Mouse (Mus musculus) frontal cortex, postnatal 10 days (tissue): ENCODE measurements around the gene Cyp8b1.

Source experiments
- DNase-seq, 2 experiments: peaks; one replicate each; pipeline ENCODE4 v3.0.0; 2022; ENCODE audit warnings: low spot score in 2 of 2, mixed read lengths in 1 of 2

Cyp8b1 gene

DNA sequence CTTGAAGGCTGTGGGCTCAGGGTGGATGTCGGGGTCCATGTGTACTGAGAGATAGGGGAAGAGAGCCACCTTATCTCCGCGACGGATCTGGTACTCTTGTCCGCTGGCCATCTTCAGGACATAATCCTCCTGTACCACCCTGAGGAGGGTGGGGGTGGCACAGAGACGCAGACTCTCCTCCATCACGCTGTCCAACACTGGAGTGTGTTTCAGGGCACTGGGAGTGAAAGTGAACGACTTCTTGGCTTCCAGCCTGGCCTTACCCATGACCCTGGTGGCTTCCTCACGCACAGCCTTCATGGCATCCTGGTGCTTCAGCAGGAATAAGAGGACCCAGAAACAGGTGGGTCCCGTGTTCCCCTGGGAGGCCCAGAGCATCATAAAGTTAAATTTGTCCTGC lies 1.0 kb downstream of the Cyp8b1 start:
- no peak for DNase-seq

DNA sequence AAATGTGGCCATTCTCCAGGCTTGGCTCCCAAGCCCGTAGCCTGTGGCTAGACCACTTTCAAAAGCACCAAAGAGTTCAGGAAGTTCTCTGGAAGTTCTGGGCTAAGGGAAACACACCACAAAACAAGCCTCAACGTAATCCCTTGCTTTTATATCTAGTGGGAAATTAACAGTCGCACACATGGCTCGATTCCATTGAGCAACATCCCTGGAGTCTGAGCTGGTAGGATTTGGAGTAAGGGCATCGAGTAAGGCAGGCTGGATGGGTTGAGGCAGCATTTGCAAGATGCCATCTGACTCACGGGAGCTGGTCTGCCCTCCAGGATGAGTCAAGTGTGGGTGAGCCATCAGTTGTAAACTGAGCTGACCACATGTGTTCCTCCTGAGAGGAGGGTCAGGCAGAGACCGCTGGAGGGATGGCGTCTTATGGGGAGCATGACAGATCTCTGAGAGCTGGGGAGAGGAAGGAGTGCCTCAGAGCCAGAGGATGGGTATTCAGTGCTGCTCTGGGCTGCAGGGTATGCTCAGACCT lies 1.8 kb downstream of the Cyp8b1 start:
- DNase-seq, result no peak

DNA sequence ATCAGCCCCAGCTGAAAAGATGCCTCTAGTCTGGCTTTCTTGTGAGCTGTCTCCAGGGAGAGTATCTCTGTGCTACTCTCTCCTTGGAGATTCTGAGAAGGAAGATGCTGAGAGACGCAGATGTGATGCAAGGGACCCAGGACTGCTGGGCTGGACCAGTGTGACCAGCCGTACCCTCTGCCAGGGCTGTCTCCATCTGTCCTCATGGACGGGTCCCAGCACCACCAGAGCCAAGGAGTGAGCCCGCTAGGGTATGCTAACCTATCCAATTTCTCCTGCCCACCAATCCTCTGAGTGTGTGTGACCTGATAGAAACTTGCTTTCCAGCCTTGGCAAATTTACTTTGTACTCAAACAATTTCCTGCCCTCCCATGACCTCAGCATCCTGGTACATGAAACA lies 3.3 kb downstream of the Cyp8b1 start:
- DNase-seq, result no peak

DNA sequence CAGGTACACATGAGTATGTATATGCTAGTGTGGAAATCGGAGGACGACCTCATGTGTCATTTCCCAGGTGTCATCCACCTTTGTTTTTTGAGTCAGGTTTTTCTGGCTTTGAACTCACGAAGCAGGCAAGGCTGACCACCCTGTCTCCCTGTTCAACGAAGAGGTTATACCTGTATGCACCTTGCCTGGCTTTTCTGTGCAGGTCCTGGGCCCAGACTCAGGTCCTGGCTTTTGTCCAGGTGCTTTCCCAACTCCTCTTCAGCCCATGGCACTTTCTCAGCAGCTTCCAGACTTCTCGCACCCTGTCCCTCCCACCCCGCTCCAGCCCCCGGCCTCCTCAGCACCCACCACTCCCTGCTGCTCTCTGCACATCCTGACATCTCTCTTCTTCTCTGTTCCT lies 4.9 kb downstream of the Cyp8b1 start:
- DNase-seq, result no peak

DNA sequence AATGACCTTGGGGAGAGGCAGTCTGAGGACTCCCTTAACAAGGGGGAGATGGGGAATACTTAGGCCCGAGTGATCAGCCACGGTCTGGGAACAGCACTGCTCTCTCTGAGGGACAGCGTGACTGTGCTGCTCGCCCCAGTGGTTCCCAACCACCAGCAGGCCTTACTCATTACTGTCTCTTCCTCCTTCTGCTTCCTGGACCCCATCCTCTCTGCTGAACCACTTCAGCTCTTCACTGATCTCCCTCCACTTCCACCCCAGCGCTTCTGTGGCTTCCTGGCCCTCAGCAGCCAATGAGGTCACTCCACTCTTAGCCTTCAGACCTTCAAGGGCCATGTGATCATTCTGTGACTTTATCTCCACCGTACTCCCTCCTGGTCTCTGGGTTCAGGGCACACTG lies 6.5 kb downstream of the Cyp8b1 start:
- DNase-seq, result no peak

DNA sequence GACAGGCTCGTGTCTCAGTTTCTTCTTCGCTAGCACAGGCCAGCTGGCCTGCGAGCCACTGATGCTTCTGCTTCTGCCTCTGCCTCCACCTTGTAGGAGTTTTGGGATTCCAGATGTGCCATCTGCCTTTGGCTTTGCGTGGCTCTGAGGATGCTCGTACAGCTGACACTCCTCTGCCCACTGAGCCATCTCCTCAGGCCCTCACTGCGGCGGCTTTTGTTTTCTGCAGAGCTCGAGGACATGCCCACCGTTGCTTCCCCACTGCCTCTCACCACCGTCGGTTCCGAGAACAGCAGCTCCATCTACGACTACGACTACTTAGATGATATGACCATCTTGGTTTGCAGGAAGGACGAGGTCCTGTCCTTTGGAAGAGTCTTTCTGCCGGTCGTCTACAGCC lies 7.8 kb downstream of the Cyp8b1 start:
- DNase-seq, result no peak

DNA sequence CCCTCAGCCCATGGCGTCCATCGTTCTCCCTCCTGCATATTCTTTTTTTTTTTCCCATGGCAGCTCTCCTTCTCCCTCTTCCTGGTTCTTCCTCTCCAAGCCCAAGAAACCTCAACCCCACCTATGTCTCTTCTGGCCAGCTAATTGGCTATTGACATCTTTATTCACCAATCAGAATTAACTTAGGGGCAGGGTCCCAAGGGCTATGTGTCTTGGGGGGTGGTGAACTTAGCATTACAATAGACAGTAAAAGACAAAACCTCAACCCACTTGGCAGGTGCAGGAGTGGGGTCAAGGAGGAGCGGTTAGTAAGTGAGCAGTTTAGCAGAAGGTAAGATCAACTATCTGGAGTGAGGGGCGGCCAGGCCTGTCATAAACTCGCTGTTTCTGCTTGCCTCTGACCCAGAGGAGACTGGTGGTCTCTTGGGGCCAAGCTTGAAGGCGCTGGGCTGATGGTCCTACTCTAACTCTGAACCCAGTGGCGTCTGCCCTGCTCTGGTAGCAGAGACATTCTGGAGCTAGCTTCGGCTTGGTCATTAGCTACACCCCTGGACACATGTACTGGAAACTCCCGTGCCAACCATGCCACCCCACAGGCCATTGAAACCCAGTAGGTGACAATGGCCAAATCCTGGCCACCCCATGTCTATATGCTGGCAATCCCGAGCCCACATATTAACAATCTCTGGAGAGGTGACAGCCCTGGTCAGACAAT lies 8.6 kb downstream of the Cyp8b1 start:
- no peak for DNase-seq

DNA sequence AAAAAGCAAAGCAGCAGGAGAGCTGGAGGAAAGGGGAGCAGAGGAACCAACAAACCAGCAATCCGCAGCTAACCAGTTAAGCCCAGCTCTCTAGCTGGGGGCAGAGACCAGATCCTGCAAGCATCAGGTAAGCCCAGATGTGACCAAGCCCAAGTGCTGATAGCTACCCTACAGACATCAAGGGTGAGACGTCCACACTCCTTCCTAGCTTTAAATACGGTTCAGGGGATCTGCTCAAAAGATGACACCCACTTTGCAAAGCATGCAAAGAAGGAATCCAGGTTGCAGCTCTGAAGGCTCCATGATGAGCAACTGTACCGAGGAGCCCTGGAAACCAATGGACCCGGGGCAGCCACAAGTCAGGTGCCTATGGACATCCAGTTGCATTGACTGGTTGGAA lies 9.6 kb downstream of the Cyp8b1 start:
- DNase-seq, result no peak

DNA sequence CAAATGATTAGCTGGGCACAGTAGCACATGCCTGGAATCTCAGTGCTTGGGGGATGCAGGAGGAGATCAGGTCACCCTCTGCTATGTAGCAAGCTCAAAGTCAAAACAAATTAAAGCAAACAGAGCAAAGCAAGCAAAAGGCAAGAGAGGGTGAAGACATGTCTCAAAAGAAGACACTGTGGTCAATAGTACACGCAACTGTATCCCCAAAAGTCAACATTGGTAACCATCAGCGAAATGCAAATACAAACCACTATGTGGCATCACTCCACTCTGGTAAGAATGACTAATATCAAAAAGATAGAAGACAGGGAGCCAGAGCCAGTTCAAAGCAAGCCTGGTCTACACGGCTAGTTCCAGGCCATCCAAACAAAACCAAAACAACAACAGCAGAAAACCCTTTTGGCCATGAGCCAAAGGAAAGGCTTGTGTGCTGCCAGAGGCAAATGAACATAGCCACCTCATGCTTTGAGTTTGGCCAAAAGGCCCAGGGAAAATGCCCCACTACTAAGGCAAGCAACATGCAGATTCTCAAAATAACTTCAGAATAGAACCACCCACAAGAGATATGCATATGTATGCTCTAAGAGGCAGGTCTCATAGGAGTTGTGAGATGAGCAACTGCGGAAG lies 10.4 kb downstream of the Cyp8b1 start:
- DNase-seq, result no peak

DNA sequence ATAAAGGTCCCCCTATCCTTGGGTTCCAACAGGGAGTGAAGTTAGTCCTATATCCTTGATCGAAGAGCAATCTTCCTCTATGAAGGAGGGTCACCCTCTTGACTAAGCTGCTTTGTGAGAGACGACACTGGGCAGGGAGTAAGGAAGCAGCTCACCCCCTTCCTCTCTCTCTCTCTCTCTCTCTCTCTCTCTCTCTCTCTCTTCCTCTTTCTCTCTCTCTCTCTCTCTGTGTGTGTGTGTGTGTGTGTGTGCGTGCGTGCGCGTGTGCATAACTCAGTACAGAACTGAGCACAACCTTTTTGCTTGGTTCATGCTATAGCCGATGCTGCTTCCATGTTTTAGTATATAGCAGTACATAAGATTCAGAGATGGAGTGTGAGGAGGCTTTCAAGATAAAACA lies 11.2 kb downstream of the Cyp8b1 start:
- DNase-seq, result no peak

DNA sequence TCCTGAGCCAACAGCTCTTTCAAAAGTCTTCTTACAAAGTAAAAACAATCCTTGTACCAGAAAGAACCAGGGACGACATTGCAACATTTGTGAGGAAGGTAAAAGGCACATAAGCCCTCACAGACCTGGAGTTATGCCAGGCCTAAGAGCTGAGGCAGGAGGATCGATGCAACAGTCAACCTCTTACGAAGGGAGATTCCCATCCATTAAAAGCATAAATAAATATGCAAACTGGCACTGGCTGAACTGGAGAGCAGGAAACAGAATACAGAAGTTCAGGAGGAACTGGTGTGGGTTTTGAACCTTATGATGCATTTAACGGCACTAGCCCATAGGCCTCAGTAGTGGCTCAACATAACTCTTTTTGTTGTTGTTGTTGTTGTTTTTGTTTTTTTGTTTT lies 11.8 kb downstream of the Cyp8b1 start:
- no peak for DNase-seq

DNA sequence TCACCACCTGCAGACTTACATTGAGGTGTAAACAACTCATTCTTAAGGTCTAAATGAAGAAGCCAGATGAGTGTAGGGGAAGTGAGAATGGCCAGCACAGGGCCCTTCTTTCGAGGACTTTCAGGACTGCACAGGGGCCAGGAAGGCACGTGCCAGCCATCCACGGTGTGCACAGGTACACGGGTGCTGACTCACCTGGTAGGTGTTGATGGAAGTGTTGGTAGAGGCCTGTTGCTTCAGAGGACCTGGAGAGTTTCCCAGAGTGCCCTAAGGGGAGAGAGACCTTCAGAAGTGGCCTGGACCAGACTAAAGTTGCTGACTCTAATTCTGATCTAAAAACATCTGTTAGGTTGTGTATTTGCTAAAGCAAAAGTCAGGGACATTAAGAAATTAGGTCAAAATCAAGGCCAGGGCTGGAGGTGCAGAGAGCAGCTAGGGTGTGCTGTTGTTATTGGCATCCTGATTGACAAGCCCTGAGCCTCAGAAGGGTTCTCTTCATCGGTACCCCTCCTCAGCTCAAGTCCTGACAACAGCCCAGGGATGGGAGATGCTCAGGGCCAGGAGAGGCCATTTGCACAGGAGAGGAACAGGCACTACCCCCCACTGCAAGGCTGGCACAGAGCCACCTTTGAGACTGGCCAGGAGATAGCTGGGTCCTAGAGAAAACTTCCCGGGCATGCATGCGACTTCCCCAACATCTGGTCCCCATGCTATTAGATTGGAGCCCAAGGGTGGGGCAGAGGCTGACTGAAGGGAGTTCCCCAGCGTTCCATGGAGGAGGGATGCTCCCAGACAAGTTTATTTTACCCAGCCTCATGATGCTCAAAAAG lies 12.4 kb downstream of the Cyp8b1 start:
- no peak for DNase-seq

DNA sequence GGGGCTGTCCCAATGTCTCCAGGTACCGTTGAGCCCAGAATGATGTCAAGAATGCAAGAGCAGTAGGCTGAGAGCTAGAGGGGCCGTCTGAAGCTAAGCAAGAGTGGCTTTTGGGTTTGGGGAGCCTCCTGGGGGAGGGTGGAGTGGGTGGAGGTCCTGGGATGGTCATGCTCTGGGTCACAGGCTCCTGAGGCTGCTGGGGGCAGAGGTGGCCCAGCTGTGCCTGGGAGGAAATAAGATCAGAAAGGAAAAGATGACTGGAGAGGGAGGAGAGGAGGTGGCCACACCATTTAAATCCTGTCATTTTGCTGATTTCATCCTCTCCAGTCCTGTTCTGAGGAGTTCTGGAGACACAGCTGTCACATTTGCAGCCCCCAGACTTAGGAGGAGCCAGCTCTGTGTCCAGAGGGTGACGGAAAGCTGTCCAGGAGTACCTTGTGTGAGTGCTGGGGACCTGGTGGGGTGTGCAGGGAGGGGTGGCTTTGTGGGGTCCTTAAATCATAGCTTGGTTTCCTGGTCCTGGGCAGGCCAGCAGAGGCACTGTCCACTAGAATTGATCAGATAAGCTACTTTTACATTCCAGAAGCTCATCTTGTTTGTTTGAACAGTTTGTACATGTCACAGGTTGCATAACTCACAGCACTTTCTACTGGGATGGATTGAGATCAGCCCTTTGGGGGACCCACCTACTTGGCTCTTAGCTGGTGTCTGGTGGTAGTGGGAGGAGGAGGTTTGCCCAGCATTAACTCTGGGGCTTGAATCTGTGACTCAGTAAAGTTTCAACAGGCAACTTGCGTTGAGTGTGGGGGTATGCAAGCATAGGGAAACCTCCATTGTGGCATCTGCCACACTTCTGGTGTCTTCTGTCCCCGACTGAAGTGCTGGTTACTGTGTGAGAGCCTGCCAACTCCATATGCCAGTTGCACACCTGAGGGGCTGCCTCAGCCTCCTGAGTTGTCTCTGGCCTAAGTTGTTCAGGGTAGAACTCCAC lies 14.1 kb downstream of the Cyp8b1 start:
- no peak for DNase-seq

DNA sequence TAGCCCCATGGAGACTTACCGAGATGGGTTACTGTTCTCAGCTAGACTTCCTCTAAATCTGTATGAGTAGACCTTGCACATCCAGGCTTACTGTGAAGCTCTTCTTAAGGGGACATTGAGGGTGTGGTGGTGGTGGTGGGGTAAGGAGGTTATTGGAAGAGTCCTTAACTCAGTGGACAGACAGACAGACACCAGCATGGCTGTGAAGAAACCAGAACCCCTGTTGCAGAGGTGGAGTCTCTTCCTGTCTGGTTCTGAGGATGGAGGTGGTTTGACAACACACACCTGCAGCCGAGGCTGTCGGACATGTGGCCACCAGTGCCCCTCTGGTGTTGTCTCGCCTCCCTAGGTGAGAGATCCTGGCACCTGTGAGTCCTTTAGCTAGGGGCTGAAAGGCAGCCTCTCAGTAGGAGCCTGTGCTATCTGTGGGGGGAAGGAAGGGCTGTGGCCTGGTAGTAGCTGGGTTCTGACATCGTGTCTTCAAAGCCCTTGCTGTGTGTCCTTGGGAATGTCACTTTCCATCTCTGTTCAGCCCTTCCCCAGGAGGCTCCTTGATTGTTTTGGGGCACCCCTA lies 15.7 kb downstream of the Cyp8b1 start:
- no peak for DNase-seq

DNA sequence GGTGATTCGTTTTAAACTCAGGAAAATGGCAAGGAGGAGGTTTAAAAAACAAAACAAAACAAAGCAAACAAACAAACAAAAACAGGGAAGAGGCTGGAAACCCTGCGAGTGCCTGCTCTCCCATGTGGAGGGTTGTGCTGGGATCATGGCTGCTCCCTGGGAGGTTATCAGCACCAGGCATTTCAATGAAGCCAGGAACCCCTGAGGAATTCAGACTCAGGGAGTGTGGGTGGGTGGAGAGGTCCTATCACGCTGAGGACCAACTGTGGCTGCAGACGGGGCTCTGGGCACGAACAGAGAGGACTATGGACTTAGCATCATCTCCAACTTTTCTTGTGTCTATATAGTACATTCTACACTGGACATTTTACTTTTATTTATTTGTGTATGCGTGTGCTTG lies 16.8 kb downstream of the Cyp8b1 start:
- no peak for DNase-seq

DNA sequence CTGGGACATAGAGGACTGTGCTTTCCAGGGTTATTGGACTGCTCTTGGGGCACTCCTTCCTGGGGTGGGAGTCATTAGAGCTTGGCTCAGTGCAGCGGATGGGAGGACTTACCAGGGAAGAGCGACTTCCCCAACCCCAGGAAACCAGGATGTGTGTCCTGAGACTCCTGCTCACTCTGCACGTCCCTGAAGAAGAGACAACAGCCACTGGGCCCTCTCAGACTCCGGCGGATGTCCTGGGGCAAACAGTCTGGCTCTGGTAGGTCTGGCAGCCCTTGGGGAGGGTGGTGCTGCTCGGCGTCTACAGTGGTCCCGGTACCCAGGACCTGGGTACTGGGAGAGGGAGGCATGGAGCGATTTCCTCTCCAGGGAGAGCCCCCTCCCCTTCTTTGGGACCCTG lies 17.9 kb downstream of the Cyp8b1 start, which contains the start of gene Ackr2:
Ackr2 (plus strand) TSS at position 111 of the 400 bp plus-strand sequence.
- DNase-seq, result no peak

DNA sequence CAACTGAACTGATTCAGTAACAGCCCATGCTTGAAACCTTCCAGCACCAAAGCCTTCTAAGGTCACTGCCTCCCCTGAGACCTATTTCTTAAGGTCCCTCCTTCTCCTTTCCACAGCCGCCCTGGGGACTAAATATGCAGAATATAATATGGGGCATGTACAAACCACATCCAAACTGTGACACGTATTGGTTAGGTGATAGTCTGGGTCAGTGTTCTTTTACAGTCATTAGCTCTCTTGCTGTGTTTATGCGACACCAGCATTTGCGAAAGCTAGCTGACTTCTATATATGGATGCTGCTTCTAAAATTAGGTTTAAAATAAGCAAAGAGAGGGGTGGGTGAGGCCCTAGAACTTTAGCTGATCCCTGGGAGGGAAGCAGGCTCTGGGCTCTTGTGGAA lies 19.3 kb downstream of the Cyp8b1 start:
- no peak for DNase-seq

DNA sequence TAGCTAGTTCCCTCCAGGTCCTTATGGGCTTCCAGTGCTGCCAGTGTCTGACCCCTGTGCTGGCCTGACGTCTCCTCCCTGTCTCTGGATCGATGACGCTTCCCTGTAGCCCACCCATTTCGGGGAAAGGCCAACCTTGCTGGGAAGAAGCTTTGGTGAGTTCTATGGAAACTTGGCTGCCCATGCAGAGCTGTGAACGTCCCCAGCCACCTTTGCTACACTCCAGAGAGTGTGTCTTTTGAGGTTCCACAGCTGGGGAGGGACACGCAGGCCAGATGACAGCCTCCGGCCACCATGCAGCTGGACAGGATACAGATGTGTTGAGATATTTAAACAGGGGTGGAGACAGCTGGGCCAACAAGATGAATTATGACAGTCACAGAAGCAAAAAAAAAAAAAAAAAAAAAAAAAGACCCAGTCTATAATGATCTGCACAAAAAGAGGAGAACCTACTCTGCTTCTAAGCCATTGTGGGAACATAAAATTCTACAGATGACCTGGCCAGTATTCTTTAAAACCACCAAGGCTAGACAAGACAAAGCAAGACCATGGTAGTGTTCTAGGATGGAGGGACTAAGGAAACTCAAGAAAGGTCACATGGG lies 20.6 kb downstream of the Cyp8b1 start:
- no peak for DNase-seq

DNA sequence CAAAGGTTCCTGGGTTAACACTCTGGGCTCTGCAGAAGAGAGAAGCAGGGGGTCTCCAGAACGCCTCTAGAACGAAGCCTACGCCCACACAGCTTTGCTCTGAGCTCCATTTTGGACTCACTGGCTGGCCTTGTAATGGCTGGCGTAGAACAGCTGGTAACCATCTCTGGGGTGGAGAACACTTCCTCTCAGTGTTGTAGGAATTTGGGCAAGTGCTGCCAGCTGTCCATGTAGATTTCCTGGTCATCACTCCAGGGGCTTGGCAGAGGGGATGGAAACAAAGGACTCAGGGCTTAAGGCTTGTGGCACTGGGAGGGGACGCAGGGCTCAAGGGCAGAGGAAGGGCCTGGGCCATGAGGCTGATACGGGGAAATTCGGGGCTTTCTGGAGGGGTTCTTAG lies 21.7 kb downstream of the Cyp8b1 start:
- no peak for DNase-seq

DNA sequence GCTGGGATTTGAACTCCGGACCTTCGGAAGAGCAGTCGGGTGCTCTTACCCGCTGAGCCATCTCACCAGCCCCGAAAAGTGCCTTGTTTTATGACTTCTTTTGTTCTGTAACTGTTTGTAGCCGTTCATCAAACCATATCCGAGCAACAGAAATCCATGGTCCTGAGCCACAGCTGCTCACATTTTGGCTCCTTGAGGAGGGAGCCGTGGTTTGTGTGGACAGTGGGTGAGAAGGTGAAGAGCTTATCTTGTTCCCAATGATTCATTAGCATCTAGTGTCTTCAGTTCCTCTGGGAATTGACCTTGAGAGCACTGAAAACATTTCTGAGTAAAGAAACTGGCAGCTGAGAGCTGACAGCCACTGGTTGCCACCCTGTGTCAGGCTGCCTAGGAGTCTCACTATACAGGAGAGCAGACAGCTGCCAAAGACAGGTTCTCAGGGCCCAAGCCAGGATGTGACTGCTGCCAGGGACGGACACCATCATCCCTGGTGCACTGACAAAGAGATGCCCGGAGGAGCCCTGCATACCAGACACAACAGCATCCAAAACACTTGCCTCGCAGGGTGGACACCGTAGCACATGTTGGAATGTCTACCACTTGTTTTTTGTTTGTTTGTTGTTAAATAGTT lies 23.9 kb downstream of the Cyp8b1 start:
- DNase-seq, result no peak
